Mouse (Mus musculus) midbrain, embryonic 16.5 days (tissue): Measurements from ENCODE around the gene 2310034C09Rik. TPM values are rescaled to one million over a fixed set of nuclear protein-coding genes. Genes with fewer than 3 reads are reported as not detected.
"Not testable (repeated sequence)": the region's sequence is repeated elsewhere in the genome, so short reads cannot be mapped to it uniquely, and the experiment has no call there.

Experiments
- ATAC-seq: fragments of 200-750 bp; cut with Nextera tagmentation; 2 replicates; pipeline ENCODE4 v1.8.0; 2017; ENCODE audit warnings: moderate TSS enrichment
- H3K27ac ChIP-seq: fragments of 300-500 bp; sonication (generic); 2 replicates; pipeline ENCODE4 v1.5.1; 2014; ENCODE audit warnings: mild to moderate bottlenecking, low read length, mixed read lengths
- H3K27me3 ChIP-seq: fragments of 300-500 bp; sonication (generic); 2 replicates; pipeline ENCODE4 v1.6.1; 2014; ENCODE audit warnings: low read depth, low read length, mixed read lengths; ENCODE audit not compliant: control insufficient read depth, insufficient read depth
- H3K36me3 ChIP-seq: fragments of 300-500 bp; sonication (generic); 2 replicates; pipeline ENCODE4 v1.6.1; 2014; ENCODE audit warnings: mild to moderate bottlenecking, low read length, moderate library complexity, mixed read lengths; ENCODE audit not compliant: control insufficient read depth, insufficient read depth
- H3K4me1 ChIP-seq: fragments of 300-500 bp; sonication (generic); 2 replicates; pipeline ENCODE4 v1.6.1; 2014; ENCODE audit warnings: mild to moderate bottlenecking, low read length, mixed read lengths; ENCODE audit not compliant: control insufficient read depth, insufficient read depth
- H3K4me2 ChIP-seq: fragments of 300-500 bp; sonication (generic); 2 replicates; pipeline ENCODE4 v1.6.1; 2014; ENCODE audit warnings: mild to moderate bottlenecking, low read length, mixed read lengths
- H3K4me3 ChIP-seq: fragments of 300-500 bp; sonication (generic); 2 replicates; pipeline ENCODE4 v1.5.1; 2014; ENCODE audit warnings: low read depth, mild to moderate bottlenecking, low read length, moderate library complexity, mixed read lengths
- H3K9ac ChIP-seq: fragments of 300-500 bp; sonication (generic); 2 replicates; pipeline ENCODE4 v1.6.1; 2014; ENCODE audit warnings: low read depth, low read length, mixed read lengths
- H3K9me3 ChIP-seq: fragments of 300-500 bp; sonication (generic); replicated peaks from 2 replicates; pipeline ENCODE4 v1.6.1; 2014; ENCODE audit warnings: mild to moderate bottlenecking, low read length, mixed read lengths; ENCODE audit not compliant: control insufficient read depth, poor library complexity, severe bottlenecking
- WGBS: fragments of 180-500 bp; shearing (Covaris S2); extraction: QIAGEN DNeasy Blood & Tissue Kit; methylation state at CpG from one replicate; pipeline ENCODE4 v1.1.7; 2014; 5-methylcytosine and 5-hydroxymethylcytosine counted together
- polyA plus RNA-seq: library from polyadenylated mRNA; unstranded; fragments of >200 nt; fragmentation: Nextera tagmentation; extraction: Ambion mirVana; gene quantifications from 2 replicates; pipeline ENCODE4 v1.2.1, GENCODE M21; 2015

Gene 2310034C09Rik
- polyA plus RNA-seq: not detected in 2 replicates

GRCm38 (mm10) chr16:88758547-88758946, at the start of gene 2310034C09Rik:
TSS of gene 2310034C09Rik (plus strand) at chr16:88758847.
- 86% methylated on average over 3 of the region's 3 CpGs for WGBS
- not testable (repeated sequence) for H3K9me3 ChIP-seq

GRCm38 (mm10) chr16:88710757-88711156, 47.9 kb upstream of the 2310034C09Rik start:
- Histone ChIP-seq H3K9ac (no peak overlapping the region), H3K36me3 (no peaks in the 10 kb centered on the region), H3K9me3 (no peaks in the 10 kb centered on the region), H3K4me3 (no peak overlapping the region), H3K27me3 (no peaks in the 10 kb centered on the region), H3K27ac (no peak overlapping the region), H3K4me1 (no peaks in the 10 kb centered on the region), H3K4me2 (no peak overlapping the region)
- 79% methylated on average over 4 of the region's 4 CpGs for WGBS
- ATAC-seq: no peak

More at GRCm38 (mm10) chr16:88758547-88758946, at the start of gene 2310034C09Rik:
- H3K4me2 ChIP-seq, H3K4me1 ChIP-seq, H3K9ac ChIP-seq, H3K27me3 ChIP-seq, H3K4me3 ChIP-seq, H3K27ac ChIP-seq, ATAC-seq, H3K36me3 ChIP-seq: not testable (repeated sequence)

- H3K9me3 ChIP-seq: no peaks in the 10 kb centered on the region
- no peaks in the 10 kb centered on the region for H3K27me3 ChIP-seq
- H3K36me3 ChIP-seq: no peaks in the 10 kb centered on the region
- no peak overlapping the region for H3K4me2 ChIP-seq
- 82% methylated on average over 6 of the region's 6 CpGs for WGBS
- H3K27ac ChIP-seq: no peak overlapping the region
- H3K4me3 ChIP-seq: no peak overlapping the region
- ATAC-seq: no peak
- no peak overlapping the region for H3K9ac ChIP-seq
- no peaks in the 10 kb centered on the region for H3K4me1 ChIP-seq
Observed at GRCm38 (mm10) chr16:88711245-88711644, 47.4 kb upstream of the 2310034C09Rik start.

GRCm38 (mm10) chr16:88716549-88716948, 42.1 kb upstream of the 2310034C09Rik start:
- H3K9me3 ChIP-seq: no peaks in the 10 kb centered on the region

GRCm38 (mm10) chr16:88720031-88720430, 38.6 kb upstream of the 2310034C09Rik start:
- H3K36me3 ChIP-seq: no peaks in the 10 kb centered on the region
- no peaks in the 10 kb centered on the region for H3K27me3 ChIP-seq
- no peak overlapping the region for H3K4me3 ChIP-seq
- no peak overlapping the region for H3K27ac ChIP-seq
- WGBS: 19% methylated on average over 1 of the region's 1 CpGs
- H3K9me3 ChIP-seq: no peaks in the 10 kb centered on the region
- no peak for ATAC-seq
- no peaks in the 10 kb centered on the region for H3K4me1 ChIP-seq
- H3K9ac ChIP-seq: no peak overlapping the region
- no peak overlapping the region for H3K4me2 ChIP-seq

More at GRCm38 (mm10) chr16:88716549-88716948, 42.1 kb upstream of the 2310034C09Rik start:
- no peak for ATAC-seq
- Histone ChIP-seq H3K27me3 (no peaks in the 10 kb centered on the region), H3K4me2 (no peak overlapping the region), H3K9ac (no peak overlapping the region), H3K27ac (no peak overlapping the region), H3K4me1 (no peaks in the 10 kb centered on the region), H3K36me3 (no peaks in the 10 kb centered on the region), H3K4me3 (no peak overlapping the region)

- Histone ChIP-seq H3K4me1 (no peaks in the 10 kb centered on the region), H3K9me3 (no peaks in the 10 kb centered on the region), H3K27ac (no peak within 1 kb of the TSS), H3K4me3 (no peak within 1 kb of the TSS), H3K27me3 (no peaks in the 10 kb centered on the region), H3K4me2 (no peak within 1 kb of the TSS), H3K9ac (no peak within 1 kb of the TSS), H3K36me3 (no peaks in the 10 kb centered on the region)
- no peak for ATAC-seq
- WGBS: 80% methylated on average over 4 of the region's 4 CpGs
Observed at GRCm38 (mm10) chr16:88728812-88729275, 29.8 kb upstream of the 2310034C09Rik start, which contains the start of gene Krtap13-1. TSS of gene Krtap13-1 (plus strand) at chr16:88728862.

GRCm38 (mm10) chr16:88735391-88735790, 23.3 kb upstream of the 2310034C09Rik start:
- H3K36me3 ChIP-seq: no peaks in the 10 kb centered on the region

GRCm38 (mm10) chr16:88744750-88745340, 13.8 kb upstream of the 2310034C09Rik start:
- no peak for ATAC-seq
- Histone ChIP-seq H3K9me3 (no peaks in the 10 kb centered on the region), H3K27ac (no peak overlapping the region), H3K4me3 (no peak overlapping the region), H3K36me3 (no peaks in the 10 kb centered on the region), H3K27me3 (no peaks in the 10 kb centered on the region), H3K4me2 (no peak overlapping the region), H3K4me1 (no peaks in the 10 kb centered on the region), H3K9ac (no peak overlapping the region)
- WGBS: 51% methylated on average over 4 of the region's 4 CpGs

More at GRCm38 (mm10) chr16:88735391-88735790, 23.3 kb upstream of the 2310034C09Rik start:
- H3K27ac ChIP-seq: no peak overlapping the region
- H3K4me1 ChIP-seq: no peaks in the 10 kb centered on the region
- H3K4me2 ChIP-seq: no peak overlapping the region
- no peak for ATAC-seq
- H3K27me3 ChIP-seq: no peaks in the 10 kb centered on the region
- H3K9ac ChIP-seq: no peak overlapping the region
- 65% methylated on average over 2 of the region's 2 CpGs for WGBS
- H3K4me3 ChIP-seq: no peak overlapping the region
- no peaks in the 10 kb centered on the region for H3K9me3 ChIP-seq

- no peaks in the 10 kb centered on the region for H3K27me3 ChIP-seq
- H3K9me3 ChIP-seq: no peaks in the 10 kb centered on the region; the same call in 1 of the 2 replicates
- H3K9ac ChIP-seq: no peak overlapping the region
- ATAC-seq: no peak
- no peak overlapping the region for H3K4me2 ChIP-seq
- H3K4me3 ChIP-seq: no peak overlapping the region
- WGBS: 75% methylated on average over 4 of the region's 4 CpGs
- H3K4me1 ChIP-seq: no peaks in the 10 kb centered on the region
- no peaks in the 10 kb centered on the region for H3K36me3 ChIP-seq
- no peak overlapping the region for H3K27ac ChIP-seq
Observed at GRCm38 (mm10) chr16:88747943-88748342, 10.7 kb upstream of the 2310034C09Rik start.
